Mouse (Mus musculus): ENCODE measurements at regions not wholly inside any gene's neighbourhood (a gene's known extent, or its start where the extent isn't known, plus 50 kb on each side); places are given as distances from the start of the nearest gene placed in this dataset.

GRCm38 (mm10) chr10:43684247-43685033 lies 106.4 kb downstream of the Cd24a start:
- Histone ChIP-seq H3K4me1 (ENCODE audit: control insufficient read depth, insufficient read depth, low read length) (peaks cover 3% of the 10 kb centered on the region; the same call in 1 of the 2 replicates), H3K27ac (ENCODE audit: control insufficient read depth, insufficient read depth, low read depth, low read length, poor library complexity) (peak overlapping the region; percentile 86), H3K4me3 (replicated peaks; ENCODE audit: control insufficient read depth, low read depth, low read length) (no peak overlapping the region)
- 46% methylated on average over 12 of the region's 12 CpGs for WGBS
- TF ChIP-seq CTCF (IDR thresholded peaks at IDR 0.05; ENCODE audit: control insufficient read depth, insufficient read depth, low read length) (no peak; the same call in 1 of the 2 replicates), POLR2A (IDR thresholded peaks at IDR 0.05; ENCODE audit: borderline replicate concordance, control insufficient read depth, low read depth, low read length) (peak; percentile 31; the same call in 1 of the 2 replicates)

- TF ChIP-seq POLR2A (IDR thresholded peaks at IDR 0.05; ENCODE audit: borderline replicate concordance, control insufficient read depth, low read depth, low read length) = no peak
- TF ChIP-seq CTCF (IDR thresholded peaks at IDR 0.05; ENCODE audit: control insufficient read depth, insufficient read depth, low read length) = no peak
- Histone ChIP-seq H3K27ac (ENCODE audit: control insufficient read depth, insufficient read depth, low read depth, low read length, poor library complexity) (no peak overlapping the region), H3K4me3 (replicated peaks; ENCODE audit: control insufficient read depth, low read depth, low read length) (no peak overlapping the region), H3K4me1 (ENCODE audit: control insufficient read depth, insufficient read depth, low read length) (peaks cover 2% of the 10 kb centered on the region; the same call in 1 of the 2 replicates)
- WGBS = 65% methylated on average over 10 of the region's 10 CpGs
Observed at GRCm38 (mm10) chr10:43689161-43689913, 111.3 kb downstream of the Cd24a start.

- Histone ChIP-seq H3K4me3 (replicated peaks; ENCODE audit: control insufficient read depth, low read depth, low read length) (no peak overlapping the region), H3K27ac (ENCODE audit: control insufficient read depth, insufficient read depth, low read depth, low read length, poor library complexity) (no peak overlapping the region), H3K4me1 (ENCODE audit: control insufficient read depth, insufficient read depth, low read length) (peaks cover 2% of the 10 kb centered on the region; the same call in 1 of the 2 replicates)
- WGBS = 83% methylated on average over 8 of the region's 8 CpGs
- no peak for TF ChIP-seq CTCF (IDR thresholded peaks at IDR 0.05; ENCODE audit: control insufficient read depth, insufficient read depth, low read length)
- TF ChIP-seq POLR2A (IDR thresholded peaks at IDR 0.05; ENCODE audit: borderline replicate concordance, control insufficient read depth, low read depth, low read length) = no peak
Observed at GRCm38 (mm10) chr10:43689914-43690316, 111.8 kb downstream of the Cd24a start.

- no peaks in the 10 kb centered on the region; the same call in 1 of the 2 replicates for H3K4me1 ChIP-seq (ENCODE audit: control insufficient read depth, insufficient read depth, low read length)
- no peak overlapping the region for H3K27ac ChIP-seq (ENCODE audit: control insufficient read depth, insufficient read depth, low read depth, low read length, poor library complexity)
- 59% methylated on average over 5 of the region's 5 CpGs for WGBS
- no peak for TF ChIP-seq POLR2A (IDR thresholded peaks at IDR 0.05; ENCODE audit: borderline replicate concordance, control insufficient read depth, low read depth, low read length)
- TF ChIP-seq CTCF (IDR thresholded peaks at IDR 0.05; ENCODE audit: control insufficient read depth, insufficient read depth, low read length) = no peak
- H3K4me3 ChIP-seq (replicated peaks; ENCODE audit: control insufficient read depth, low read depth, low read length) = no peak overlapping the region
Observed at GRCm38 (mm10) chr10:43693974-43694373, 115.9 kb downstream of the Cd24a start.

GRCm38 (mm10) chr10:43694508-43694907 lies 116.4 kb downstream of the Cd24a start:
- no peak overlapping the region for H3K27ac ChIP-seq (ENCODE audit: control insufficient read depth, insufficient read depth, low read depth, low read length, poor library complexity)

GRCm38 (mm10) chr10:43695470-43695869 lies 117.4 kb downstream of the Cd24a start:
- H3K4me1 ChIP-seq (ENCODE audit: control insufficient read depth, insufficient read depth, low read length) = no peaks in the 10 kb centered on the region; the same call in 1 of the 2 replicates
- no peak for TF ChIP-seq CTCF (IDR thresholded peaks at IDR 0.05; ENCODE audit: control insufficient read depth, insufficient read depth, low read length)
- no peak for TF ChIP-seq POLR2A (IDR thresholded peaks at IDR 0.05; ENCODE audit: borderline replicate concordance, control insufficient read depth, low read depth, low read length)
- no peak overlapping the region for H3K4me3 ChIP-seq (replicated peaks; ENCODE audit: control insufficient read depth, low read depth, low read length)
- H3K27ac ChIP-seq (ENCODE audit: control insufficient read depth, insufficient read depth, low read depth, low read length, poor library complexity) = no peak overlapping the region
- WGBS = 81% methylated on average over 10 of the region's 10 CpGs

More at GRCm38 (mm10) chr10:43694508-43694907, 116.4 kb downstream of the Cd24a start:
- TF ChIP-seq CTCF (IDR thresholded peaks at IDR 0.05; ENCODE audit: control insufficient read depth, insufficient read depth, low read length) (no peak), POLR2A (IDR thresholded peaks at IDR 0.05; ENCODE audit: borderline replicate concordance, control insufficient read depth, low read depth, low read length) (no peak)
- 64% methylated on average over 6 of the region's 6 CpGs for WGBS
- Histone ChIP-seq H3K4me3 (replicated peaks; ENCODE audit: control insufficient read depth, low read depth, low read length) (no peak overlapping the region), H3K4me1 (ENCODE audit: control insufficient read depth, insufficient read depth, low read length) (no peaks in the 10 kb centered on the region; the same call in 1 of the 2 replicates)

- peaks cover 3% of the 10 kb centered on the region; the same call in 1 of the 2 replicates for H3K4me1 ChIP-seq (ENCODE audit: control insufficient read depth, insufficient read depth, low read length)
- TF ChIP-seq CTCF (IDR thresholded peaks at IDR 0.05; ENCODE audit: control insufficient read depth, insufficient read depth, low read length) = no peak
- TF ChIP-seq POLR2A (IDR thresholded peaks at IDR 0.05; ENCODE audit: borderline replicate concordance, control insufficient read depth, low read depth, low read length) = no peak
Observed at GRCm38 (mm10) chr10:43697917-43698316, 119.8 kb downstream of the Cd24a start.

More at GRCm38 (mm10) chr10:43697917-43698316, 119.8 kb downstream of the Cd24a start:
- H3K27ac ChIP-seq (ENCODE audit: control insufficient read depth, insufficient read depth, low read depth, low read length, poor library complexity) = no peak overlapping the region
- H3K4me3 ChIP-seq (replicated peaks; ENCODE audit: control insufficient read depth, low read depth, low read length) = no peak overlapping the region
- 11% methylated on average over 2 of the region's 2 CpGs for WGBS

Data from bone marrow, adult 2 months (tissue).